Mouse (Mus musculus) cortical plate, adult 2 months (tissue): ENCODE data around the gene Plppr3.
A peak's percentile ranks its signal among the peaks of the same experiment; 100 is the strongest.

Experiments used
- CTCF ChIP-seq: fragments of 200-500 bp; IDR thresholded peaks from 2 replicates; pipeline ENCODE4 v1.5.1; 2011; ENCODE audit warnings: mild to moderate bottlenecking, control low read depth, low read length; ENCODE audit not compliant: insufficient read depth; ENCODE audit errors: extremely low read depth
- POLR2A ChIP-seq: fragments of 200-500 bp; IDR thresholded peaks from 2 replicates; pipeline ENCODE4 v1.6.1; 2011; ENCODE audit warnings: mild to moderate bottlenecking, low read length, control low read depth; ENCODE audit not compliant: insufficient read depth; ENCODE audit errors: extremely low read depth

DNA sequence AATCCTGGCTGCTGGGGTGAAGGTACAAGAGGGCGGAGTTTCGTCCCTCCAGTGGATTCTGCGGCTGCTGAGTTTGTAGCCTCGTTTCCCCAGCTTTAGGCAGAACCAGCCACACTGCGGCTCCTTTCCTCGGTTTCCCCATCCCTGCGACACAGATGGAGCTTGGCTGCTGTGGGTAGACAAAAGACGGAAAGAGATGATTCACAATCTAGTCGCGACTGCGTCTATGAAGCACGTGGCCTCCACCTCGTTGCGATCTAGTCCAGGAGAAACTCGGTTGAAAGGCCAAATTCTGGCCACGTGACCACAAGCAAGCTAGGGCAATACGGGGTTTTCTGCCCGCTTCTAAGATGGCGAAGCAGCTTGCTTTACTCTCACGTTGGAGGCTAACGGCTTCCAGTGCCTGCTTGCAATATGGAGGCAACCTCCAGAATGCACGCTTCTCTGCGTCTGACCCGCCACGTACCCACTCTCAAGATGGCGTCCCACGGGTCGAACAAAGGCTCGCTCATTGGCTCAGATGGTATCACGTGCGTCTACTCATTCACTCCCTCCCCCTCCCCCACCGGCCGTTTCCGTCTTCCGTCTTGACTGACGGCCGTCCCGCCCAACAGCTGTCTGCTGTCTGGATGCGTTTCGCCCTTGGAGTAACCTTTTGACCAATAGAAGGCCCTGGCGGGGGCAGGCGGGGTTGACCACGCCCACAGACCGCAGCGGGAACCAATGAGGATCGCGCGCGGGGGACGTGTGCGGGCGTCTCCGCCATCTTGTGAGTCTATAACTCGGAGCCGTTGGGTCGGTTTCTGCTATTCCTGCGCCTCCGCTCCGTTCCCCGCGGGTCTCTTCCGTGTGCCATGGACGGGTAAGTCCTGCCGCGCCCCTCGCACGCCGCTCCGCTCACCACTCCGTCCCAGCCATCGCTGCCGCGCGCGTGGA is 20.3 kb downstream of the Plppr3 start, which contains the start of gene Ptbp1:
- TF ChIP-seq CTCF (no peak), POLR2A (peak; percentile 98)
